Mouse (Mus musculus) ES-E14 (cell line): ENCODE measurements at regions not wholly inside any gene's neighbourhood (a gene's known extent, or its start where the extent isn't known, plus 50 kb on each side); places are given as distances from the start of the nearest gene placed in this dataset.

Experiments
- HCFC1 ChIP-seq: IDR thresholded peaks from 2 replicates; pipeline ENCODE4 v1.6.1; 2012; ENCODE audit warnings: low read length, inconsistent platforms, borderline replicate concordance; ENCODE audit not compliant: insufficient read depth
- ZNF384 ChIP-seq: IDR thresholded peaks from 2 replicates; pipeline ENCODE4 v1.6.1; 2012; ENCODE audit warnings: low read depth, low read length, inconsistent platforms

GRCm38 (mm10) chr13:30041501-30042295 is 55.8 kb upstream of the E2f3 start:
- TF ChIP-seq HCFC1 = no peak
- TF ChIP-seq ZNF384 = no peak
